Mouse (Mus musculus) myocyte (in vitro differentiated cells): ENCODE results near the gene Pign.

Source experiments
- POLR2AphosphoS2 ChIP-seq: IDR thresholded peaks from one replicate; pipeline ENCODE4 v1.6.1; 2011; ENCODE audit warnings: low read depth, control low read depth; ENCODE audit not compliant: insufficient read length
- REST ChIP-seq: IDR thresholded peaks from one replicate; pipeline ENCODE4 v1.6.1; 2011; ENCODE audit warnings: mild to moderate bottlenecking, control low read depth, moderate library complexity; ENCODE audit not compliant: insufficient read depth, insufficient read length
- TCF12 ChIP-seq: IDR thresholded peaks from one replicate; pipeline ENCODE4 v1.6.1; 2011; ENCODE audit warnings: mild to moderate bottlenecking, control low read depth; ENCODE audit not compliant: poor library complexity, insufficient read depth, severe bottlenecking
- TCF3 ChIP-seq: IDR thresholded peaks from one replicate; pipeline ENCODE4 v1.6.1; 2011; ENCODE audit warnings: low read depth, control low read depth; ENCODE audit not compliant: insufficient read length
- USF1 ChIP-seq: IDR thresholded peaks from one replicate; pipeline ENCODE4 v1.6.1; 2011; ENCODE audit warnings: low read depth, mild to moderate bottlenecking, control low read depth, moderate library complexity

GRCm38 (mm10) chr1:105711227-105711626 lies 47.8 kb upstream of the Pign start:
- no peak for TF ChIP-seq TCF3
- TF ChIP-seq POLR2AphosphoS2 = no peak
- no peak for TF ChIP-seq USF1
- no peak for TF ChIP-seq TCF12
- no peak for TF ChIP-seq REST
